Mouse (Mus musculus) small intestine, adult 2 months (tissue): Measurements from ENCODE around the gene Cdiptos.

Source experiments
- CTCF ChIP-seq: fragments of 200-500 bp; IDR thresholded peaks from 2 replicates; pipeline ENCODE4 v1.5.1; 2012; ENCODE audit warnings: low read depth, mild to moderate bottlenecking, control low read depth, inconsistent platforms, low read length, moderate library complexity, mixed read lengths; ENCODE audit not compliant: insufficient replicate concordance, insufficient read length; ENCODE audit errors: extremely low read depth
- POLR2A ChIP-seq: fragments of 200-500 bp; IDR thresholded peaks from 2 replicates; pipeline ENCODE4 v1.6.1; 2012; ENCODE audit warnings: low read depth, mild to moderate bottlenecking, control low read depth, inconsistent platforms, low read length, moderate library complexity

DNA sequence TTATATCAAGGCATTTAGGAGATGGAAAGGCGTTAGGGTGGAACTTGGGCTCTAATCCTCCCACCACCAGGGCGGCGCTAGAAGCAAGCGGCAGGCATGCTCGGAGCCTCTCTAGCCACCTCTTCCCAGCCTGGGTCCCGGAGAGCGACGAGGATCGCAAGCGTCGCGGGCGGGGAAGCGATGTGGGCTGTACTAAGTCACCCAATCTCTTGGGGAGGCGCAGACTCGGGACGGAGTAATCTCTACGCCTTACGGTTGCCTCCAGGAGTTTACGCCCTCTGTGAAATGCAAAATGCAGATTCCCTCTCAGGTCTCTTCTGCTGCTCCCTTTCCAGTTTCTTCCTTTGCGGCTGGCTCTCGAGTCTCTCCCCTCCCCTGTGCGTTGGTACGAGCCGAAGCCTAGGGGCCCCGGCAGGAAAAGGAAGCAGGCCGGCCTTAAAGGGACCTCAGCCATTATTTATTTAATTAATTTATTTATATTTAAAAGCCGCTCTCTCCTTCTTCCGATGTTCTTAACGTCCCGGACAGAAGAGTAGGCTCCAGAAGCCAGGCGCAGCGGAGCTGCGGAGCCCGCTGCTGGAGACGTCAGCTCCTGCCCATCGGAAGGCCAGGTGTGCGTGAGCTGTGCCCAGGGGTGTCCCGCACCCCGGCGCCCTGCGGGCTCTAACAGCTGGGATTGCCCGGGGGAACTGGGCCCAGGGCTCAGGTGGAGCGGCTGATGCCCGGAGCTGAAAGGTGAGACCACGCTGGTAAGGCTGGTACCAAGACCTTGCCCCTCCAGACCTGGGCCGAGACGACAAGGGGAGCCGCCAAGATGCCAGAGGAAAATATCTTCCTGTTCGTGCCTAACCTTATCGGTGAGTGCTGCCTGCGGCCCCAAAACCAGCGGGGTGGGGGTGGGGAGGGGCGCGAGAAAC is at the start of gene Cdiptos:
- TF ChIP-seq POLR2A (peak; percentile 25; the same call in 1 of the 2 replicates), CTCF (peak; percentile 90)
